9 mouse cellular contexts compared by ENCODE assay signal in the genomic region with DNA sequence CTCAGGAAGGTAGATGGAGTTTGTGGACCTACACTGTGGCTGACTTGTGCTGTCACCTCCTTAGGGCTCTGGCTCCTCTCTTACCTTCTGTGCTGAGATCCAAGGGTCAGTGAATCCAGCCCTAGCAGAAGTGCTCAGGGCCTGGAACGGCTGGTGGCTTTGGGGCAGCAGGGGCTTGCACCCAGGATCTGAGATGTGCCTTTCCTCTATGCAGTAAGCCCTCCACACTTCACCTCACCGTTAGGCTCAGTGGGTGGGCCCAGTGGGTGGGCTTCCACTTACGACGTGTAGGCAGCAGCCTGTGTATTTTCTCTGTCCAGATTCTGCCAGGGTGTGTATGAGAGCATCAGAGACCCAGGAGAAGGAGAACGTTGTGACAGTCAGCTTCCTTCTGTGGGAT. TPM values are rescaled to one million over a fixed set of nuclear protein-coding genes. Genes with fewer than 3 reads are reported as not detected.
A peak's percentile ranks its signal among the peaks of the same experiment; 100 is the strongest.
DNase-seq lines count a peak whose midpoint lies in the region; ATAC-seq lines count a peak whose summit lies in the region.
"Had no signal": no experiment of that assay in that cellular context is flagged by ENCODE, and none has a peak within 500 bp of the region (broad histone marks: within the 10 kb centered on the region; RNA-seq: fewer than 3 reads in every experiment).

No protein-coding gene starts in this region.

- H3K27ac ChIP-seq in lung, embryonic 16.5 days (ENCODE audit: low read length): no peak overlapping the region
- H3K27ac ChIP-seq in liver, embryonic 16.5 days (ENCODE audit: low read length): no peak overlapping the region
- H3K27ac ChIP-seq: liver, embryonic 15.5 days had no signal

- no peak overlapping the region for H3K4me2 ChIP-seq in lung, embryonic 16.5 days (ENCODE audit: low read depth, low read length)
- no peak overlapping the region for H3K4me2 ChIP-seq in liver, embryonic 16.5 days (ENCODE audit: low read depth, low read length)

- H3K36me3 ChIP-seq in lung, embryonic 16.5 days (ENCODE audit: control insufficient read depth, insufficient read depth, low read length): peaks cover 5% of the 10 kb centered on the region; the same call in 1 of the 2 replicates
- no peaks in the 10 kb centered on the region for H3K36me3 ChIP-seq in liver, embryonic 16.5 days (ENCODE audit: control insufficient read depth, insufficient read depth)

- peaks cover 3% of the 10 kb centered on the region; the same call in 1 of the 2 replicates for H3K4me1 ChIP-seq in lung, embryonic 16.5 days (replicated peaks; ENCODE audit: control insufficient read depth, insufficient read depth, low read length)
- H3K4me1 ChIP-seq in liver, embryonic 16.5 days (ENCODE audit: control insufficient read depth, low read depth, low read length): peaks cover 7% of the 10 kb centered on the region

- peak; percentile 23 for ATAC-seq in lung, embryonic 16.5 days (ENCODE audit: low read depth)
- ATAC-seq in liver, embryonic 16.5 days (ENCODE audit: low read depth): 0 out of 2 replicates have a peak, but pooled peaks have one; percentile 5
- no peak for ATAC-seq in activated CD4-positive, CD25-positive, alpha-beta regulatory T cell, adult 4 months

- DNase-seq in cerebellum, postnatal 10 days: peak; percentile 50 to 59
- no peak for DNase-seq in cerebellum, adult 11 months
- DNase-seq in lung, adult 18-20 months: no peak
- DNase-seq in B cell, adult 2 months: no peak
- DNase-seq in thymus, adult 18-20 months: no peak

- H3K27me3 ChIP-seq in lung, embryonic 16.5 days (ENCODE audit: control insufficient read depth, insufficient read depth, low read depth, low read length): no peaks in the 10 kb centered on the region
- H3K27me3 ChIP-seq in liver, embryonic 16.5 days (ENCODE audit: control insufficient read depth, insufficient read depth, low read depth, low read length): no peaks in the 10 kb centered on the region
- H3K27me3 ChIP-seq: liver, embryonic 15.5 days had no signal

- H3K9me3 ChIP-seq in lung, embryonic 16.5 days (ENCODE audit: control insufficient read depth, low read length): no peaks in the 10 kb centered on the region
- H3K9me3 ChIP-seq in liver, embryonic 16.5 days (replicated peaks; ENCODE audit: control insufficient read depth, low read length): no peaks in the 10 kb centered on the region
- H3K9me3 ChIP-seq: liver, embryonic 15.5 days had no signal

- 45% methylated on average over 5 of the region's 5 CpGs for WGBS in lung, embryonic 16.5 days
- WGBS in liver, embryonic 16.5 days (ENCODE audit: insufficient replicate concordance): 60% methylated on average over 5 of the region's 5 CpGs

- peak overlapping the region; percentile 8; the same call in 1 of the 2 replicates for H3K9ac ChIP-seq in lung, embryonic 16.5 days (ENCODE audit: low read length)
- H3K9ac ChIP-seq in liver, embryonic 16.5 days (ENCODE audit: low read depth, low read length): no peak overlapping the region
- H3K9ac ChIP-seq: liver, embryonic 15.5 days had no signal

- H3K4me3 ChIP-seq in lung, embryonic 16.5 days (ENCODE audit: low read length): no peak overlapping the region
- no peak overlapping the region for H3K4me3 ChIP-seq in liver, embryonic 16.5 days (ENCODE audit: low read depth, low read length)
- H3K4me3 ChIP-seq: liver, embryonic 15.5 days had no signal

RNA-seq across cellular contexts. Expression of a gene that starts 19.9 kb away (rescaled TPM):
- 45.7 and 47.0 TPM in 2 replicates for polyA plus RNA-seq in lung, embryonic 16.5 days (2015; fragmentation: Nextera tagmentation; extraction: Ambion mirVana)
- 17.5 TPM in 2 replicates for polyA plus RNA-seq in liver, embryonic 16.5 days (2015; fragmentation: Nextera tagmentation; extraction: Ambion mirVana)
- polyA plus RNA-seq in activated CD4-positive, CD25-positive, alpha-beta regulatory T cell, adult 4 months (2017; shearing (Covaris generic)): 10 to 100 TPM; 72.7 to 78.9 TPM

RNA-seq across cellular contexts. Expression of a gene that starts 19.9 kb away (rescaled TPM):
- polyA plus RNA-seq in lung, embryonic 16.5 days (2015; fragmentation: Nextera tagmentation; extraction: Ambion mirVana): 50.2 and 50.7 TPM in 2 replicates
- polyA plus RNA-seq in liver, embryonic 16.5 days (2015; fragmentation: Nextera tagmentation; extraction: Ambion mirVana): 14.1 and 14.4 TPM in 2 replicates
- 10 to 100 TPM; 30.2 to 32.4 TPM for polyA plus RNA-seq in activated CD4-positive, CD25-positive, alpha-beta regulatory T cell, adult 4 months (2017; shearing (Covaris generic))

RNA-seq across cellular contexts. Expression of a gene that starts 25.7 kb away (rescaled TPM):
- polyA plus RNA-seq in lung, embryonic 16.5 days (2015; fragmentation: Nextera tagmentation; extraction: Ambion mirVana): 82.4 and 86.9 TPM in 2 replicates
- polyA plus RNA-seq in liver, embryonic 16.5 days (2015; fragmentation: Nextera tagmentation; extraction: Ambion mirVana): 14.5 and 14.6 TPM in 2 replicates
- 10 to 100 TPM; 14.7 to 17.6 TPM for polyA plus RNA-seq in activated CD4-positive, CD25-positive, alpha-beta regulatory T cell, adult 4 months (2017; shearing (Covaris generic))

RNA-seq across cellular contexts. Expression of a gene that starts 55.0 kb away (rescaled TPM):
- 7.0 and 7.2 TPM in 2 replicates for polyA plus RNA-seq in lung, embryonic 16.5 days (2015; fragmentation: Nextera tagmentation; extraction: Ambion mirVana)
- polyA plus RNA-seq in liver, embryonic 16.5 days (2015; fragmentation: Nextera tagmentation; extraction: Ambion mirVana): 3.7 and 4.6 TPM in 2 replicates
- polyA plus RNA-seq in activated CD4-positive, CD25-positive, alpha-beta regulatory T cell, adult 4 months (2017; shearing (Covaris generic)): 1 to 10 TPM; 2.7 to 4.3 TPM

Comparison
In these comparisons a context has a peak if more than half of its experiments do, and no peak if none do; other contexts are left out.
1. DNase-seq: peak in cerebellum, postnatal 10 days (2 of 2); none in cerebellum, adult 11 months (single experiment), lung, adult 18-20 months (0 of 2), B cell, adult 2 months (0 of 2) and thymus, adult 18-20 months (0 of 2).